Mouse (Mus musculus) gastrocnemius, postnatal 14 days (tissue): ENCODE results near the gene Shisa2. TPM values are rescaled to one million over a fixed set of nuclear protein-coding genes. Genes with fewer than 3 reads are reported as not detected.
"Not testable (repeated sequence)": the region's sequence is repeated elsewhere in the genome, so short reads cannot be mapped to it uniquely, and the experiment has no call there.

Experiments
- DNase-seq: peaks from one replicate; pipeline ENCODE4 v3.0.0; 2021; ENCODE audit warnings: mixed read lengths
- intact Hi-C: fragments of 180-260 bp; cut with DNase I; formaldehyde crosslinking; loops from one replicate; pipeline ENCODE4 v1.15.1; 2025; ENCODE audit warnings: low total_unique reads
- long read RNA-seq, 2 experiments: library from polyadenylated mRNA; stranded (forward); transcript quantifications; one replicate each; pipeline ENCODE4 v2.0.0; 2021
- total RNA-seq, 2 experiments: library from RNA; stranded (reverse); gene quantifications; 2 replicates each; pipeline ENCODE4 v1.2.3; 2021

Gene Shisa2
- total RNA-seq, result 10 to 100 TPM; 47.3 to 50.9 TPM
- long read RNA-seq, experiment 1, transcript Shisa2-201 (2 exons, 3,119 nt), result major isoform, 122 of 136 reads
- long read RNA-seq, experiment 1, partial matches to known transcripts, result 0 of 136 reads
- long read RNA-seq, experiment 1, other reads (novel, unspliced or antisense), result 14 of 136 reads
- long read RNA-seq, experiment 2, transcript Shisa2-201 (2 exons, 3,119 nt), result major isoform, 207 of 218 reads
- long read RNA-seq, experiment 2, partial matches to known transcripts, result 9 of 218 reads
- long read RNA-seq, experiment 2, other reads (novel, unspliced or antisense), result 2 of 218 reads

GRCm38 (mm10) chr14:59625158-59625805 is at the start of gene Shisa2:
Shisa2 (plus strand) TSS chr14:59625308.
- intact Hi-C loops, result loop anchor here (10.0 kb wide), 1 partner anchor 90 kb away; no protein-coding TSS in a partner anchor

GRCm38 (mm10) chr14:59576385-59576784 is 48.7 kb upstream of the Shisa2 start:
- no peak for DNase-seq
- intact Hi-C loops, result no loop called here

More at GRCm38 (mm10) chr14:59625158-59625805, at the start of gene Shisa2:
- DNase-seq, result peak; percentile 83

DNA sequence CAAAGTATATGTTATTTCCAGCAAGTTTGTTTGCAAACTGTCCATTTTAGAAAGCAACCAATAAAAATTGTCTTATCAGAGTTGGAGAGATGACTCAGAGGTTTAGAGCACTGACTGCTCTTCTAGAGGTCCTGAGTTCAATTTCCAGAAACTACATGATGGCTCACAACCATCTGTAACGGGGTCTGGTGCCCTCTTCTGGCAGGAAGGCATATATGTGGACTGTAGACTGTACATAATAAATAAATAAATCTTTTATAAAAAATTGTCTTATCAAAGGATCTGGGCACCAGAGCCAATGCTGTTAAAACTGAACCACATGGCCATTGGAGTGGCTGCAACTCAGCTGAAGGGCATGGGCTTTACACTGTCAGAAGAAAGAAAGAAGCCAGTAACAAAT is 34.5 kb upstream of the Shisa2 start:
- DNase-seq, result no peak
- intact Hi-C loops, result no loop called here

DNA sequence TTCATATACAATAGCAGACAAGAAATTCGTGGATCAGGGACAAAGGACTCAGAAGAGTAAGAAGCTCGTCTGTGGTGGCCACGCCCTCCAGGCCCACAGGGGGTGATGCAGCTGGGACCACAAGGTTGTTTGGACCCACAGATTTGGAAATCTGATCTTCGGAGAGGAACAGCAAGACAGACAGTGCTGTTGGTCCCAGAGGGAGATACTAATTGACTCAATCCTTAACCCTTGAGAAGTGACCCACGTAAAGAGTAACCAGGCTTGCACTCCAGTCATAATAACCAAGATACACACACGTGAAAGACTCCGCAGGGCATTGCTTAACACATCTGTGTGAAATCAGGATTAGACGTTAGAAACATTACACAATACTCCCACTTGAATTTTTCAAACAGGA is 33.2 kb upstream of the Shisa2 start:
- intact Hi-C loops, result no loop called here

DNA sequence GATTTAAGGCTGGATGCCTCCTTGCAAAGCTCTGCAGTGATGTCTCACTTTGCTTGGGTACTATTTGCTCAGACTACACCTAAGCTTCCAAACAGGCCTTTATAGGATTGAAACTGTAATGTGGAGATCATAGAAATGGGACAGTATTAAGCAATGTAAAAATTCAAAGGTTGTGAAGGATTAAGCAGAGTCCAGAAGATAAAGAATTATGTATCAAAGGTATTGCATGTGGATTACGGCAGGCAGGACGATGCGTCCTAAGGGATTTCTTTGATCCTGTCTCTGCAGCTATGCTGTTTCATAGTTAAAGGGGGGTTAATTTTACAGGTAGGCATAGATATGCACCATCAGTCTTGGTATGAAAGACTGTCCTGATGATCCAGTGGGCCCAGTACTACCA is 32.5 kb upstream of the Shisa2 start:
- intact Hi-C loops, result no loop called here

More for the DNA sequence above, 33.2 kb upstream of the Shisa2 start:
- no peak for DNase-seq

DNA sequence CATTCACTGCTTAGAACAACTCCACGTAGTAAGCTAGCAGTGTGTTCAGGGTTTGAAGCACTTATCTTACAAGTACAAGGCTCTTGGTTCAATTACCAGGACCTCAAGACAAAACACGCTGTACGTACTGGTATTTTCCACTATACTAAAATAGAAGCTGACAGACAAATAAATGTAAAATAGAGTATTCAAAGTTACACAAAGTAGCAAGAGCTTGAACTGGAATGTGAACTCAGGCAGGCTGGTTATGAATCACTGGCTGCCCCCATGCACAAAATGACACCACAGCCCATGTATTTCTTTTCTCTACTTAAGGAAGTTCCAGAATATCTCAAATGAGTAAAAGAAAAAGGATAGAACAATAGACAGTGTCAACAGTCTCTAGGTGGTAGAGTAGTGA is 30.1 kb upstream of the Shisa2 start:
- DNase-seq, result no peak
- intact Hi-C loops, result no loop called here

More for the DNA sequence above, 32.5 kb upstream of the Shisa2 start:
- DNase-seq, result no peak

DNA sequence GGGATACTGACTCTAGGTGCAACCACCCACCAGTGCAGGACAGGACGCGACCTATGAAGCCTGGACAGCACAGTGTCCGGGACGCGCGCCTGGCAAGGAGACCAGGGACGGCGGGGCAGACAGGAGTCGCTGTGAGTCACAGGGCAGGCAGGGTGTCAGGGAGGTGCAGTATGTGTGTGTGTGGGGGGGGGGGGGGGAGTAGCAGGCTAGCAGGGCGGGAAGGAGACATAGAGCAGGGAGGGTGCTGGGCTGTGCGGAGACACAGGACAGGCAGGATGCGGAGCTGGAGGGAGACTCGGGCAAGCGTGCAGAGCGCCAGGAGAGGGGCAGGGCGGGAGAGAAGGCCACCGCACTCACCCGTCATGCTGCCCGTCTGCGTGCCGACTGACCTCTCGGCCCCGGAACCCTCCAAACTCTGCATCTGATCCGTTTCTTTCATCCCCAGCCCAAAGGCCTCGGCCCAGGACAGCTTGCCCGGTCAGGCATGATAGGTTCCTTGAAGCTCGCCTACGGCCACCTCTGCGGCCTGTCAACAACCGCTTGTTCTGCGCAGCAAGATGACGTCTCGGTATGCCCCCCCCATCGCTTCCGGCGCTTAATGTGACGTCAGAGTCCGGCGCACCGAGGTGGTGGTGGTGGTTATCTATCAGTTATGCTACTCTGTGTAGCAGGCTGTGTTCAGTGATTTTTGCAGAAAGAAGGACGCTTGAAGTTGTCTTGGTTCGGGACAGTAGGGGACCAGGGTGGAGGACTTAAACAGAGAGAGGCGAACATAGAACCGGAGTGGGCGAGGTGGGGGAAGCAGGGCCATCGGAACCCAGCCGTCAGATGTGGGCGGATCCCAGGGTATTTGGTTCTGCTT is 27.5 kb upstream of the Shisa2 start, which contains the start of gene Cdadc1:
Cdadc1 (minus strand) TSS at position 562 of the 862 bp plus-strand sequence.
- intact Hi-C loops, result no loop called here
- peak; percentile 90 for DNase-seq

DNA sequence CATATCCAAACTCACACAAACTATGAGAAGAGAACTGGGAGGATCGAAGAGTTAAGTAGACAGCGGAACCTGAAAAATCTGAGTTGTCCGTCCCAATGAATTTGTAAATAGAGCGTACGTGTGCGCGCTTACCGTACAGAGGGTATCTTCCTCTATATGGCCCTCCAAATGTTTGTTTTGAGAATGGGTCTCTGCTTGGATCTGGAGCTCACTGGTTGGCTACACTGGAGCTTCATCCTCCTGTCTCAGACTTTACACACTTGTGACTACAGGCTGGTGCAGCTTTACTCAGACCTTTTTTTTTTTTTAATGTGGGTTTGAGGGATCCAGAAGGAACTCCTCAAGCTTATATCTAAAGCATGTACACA is 26.9 kb upstream of the Shisa2 start:
- intact Hi-C loops, result no loop called here

DNA sequence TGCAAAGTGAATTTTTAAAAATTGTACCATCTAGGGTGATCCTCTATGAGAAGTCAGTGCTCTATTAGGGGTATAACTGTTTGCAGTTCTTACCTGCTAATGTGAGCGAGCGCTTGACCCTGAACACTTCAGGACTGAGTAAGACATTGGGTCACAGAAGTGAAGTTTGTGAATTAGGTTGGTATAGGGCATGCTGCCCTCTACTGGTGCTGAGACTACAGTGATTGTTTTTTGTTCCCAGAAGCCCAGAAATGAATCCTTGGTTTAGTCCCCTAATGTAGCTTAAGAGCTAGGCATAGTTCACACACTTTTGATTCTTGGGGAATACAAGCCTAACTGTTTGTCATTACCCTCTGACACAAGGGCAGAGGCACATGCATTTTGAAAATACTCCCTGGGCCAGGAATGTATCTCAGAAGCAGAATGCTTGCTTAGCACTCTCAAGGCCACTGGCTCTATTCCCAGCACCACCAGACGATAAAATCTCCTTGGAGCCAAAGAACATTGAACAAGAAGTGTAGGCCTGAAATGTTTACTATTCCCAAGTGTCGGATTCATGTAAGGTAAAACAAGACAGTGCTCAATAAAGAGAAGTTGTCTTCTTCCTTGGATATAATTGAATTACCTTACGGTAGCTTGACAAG is 21.0 kb upstream of the Shisa2 start:
- DNase-seq, result no peak
- intact Hi-C loops, result no loop called here

More for the DNA sequence above, 26.9 kb upstream of the Shisa2 start:
- no peak for DNase-seq

DNA sequence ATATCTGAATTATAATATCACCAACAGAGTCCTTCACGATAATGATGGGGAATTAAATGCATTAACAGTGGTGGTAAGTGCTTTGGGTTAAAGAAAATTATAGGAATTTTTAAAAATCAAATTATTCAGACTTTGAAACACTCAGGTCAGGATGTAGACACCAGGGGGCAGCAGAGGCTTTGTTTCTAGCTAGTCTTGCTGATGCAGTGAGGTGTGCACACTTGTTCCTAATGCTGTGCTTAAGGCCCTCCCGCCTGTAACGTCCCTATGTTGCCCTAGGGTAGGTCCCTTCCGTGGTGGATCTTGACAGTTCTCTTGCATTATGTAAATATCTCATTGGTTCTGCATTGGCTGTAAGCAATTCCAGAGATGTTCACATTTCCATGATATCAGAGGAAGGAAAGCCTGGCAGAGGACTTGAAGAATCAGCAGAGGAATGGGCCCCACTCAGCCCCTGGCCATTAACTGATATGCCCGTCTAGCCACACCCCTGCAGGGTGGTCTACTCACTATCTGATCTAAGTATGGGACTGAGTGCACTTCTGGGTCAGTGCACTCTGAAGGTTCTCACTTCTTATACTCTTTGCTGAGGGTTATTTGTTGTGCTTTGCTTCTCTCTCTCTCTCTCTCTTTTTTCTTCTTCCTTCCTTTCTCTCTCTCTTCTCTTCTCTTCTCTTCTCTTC is 19.3 kb upstream of the Shisa2 start:
- peak; percentile 65 for DNase-seq
- intact Hi-C loops, result loop anchor here (5.0 kb wide), 1 partner anchor 336 kb away; no protein-coding TSS in a partner anchor

DNA sequence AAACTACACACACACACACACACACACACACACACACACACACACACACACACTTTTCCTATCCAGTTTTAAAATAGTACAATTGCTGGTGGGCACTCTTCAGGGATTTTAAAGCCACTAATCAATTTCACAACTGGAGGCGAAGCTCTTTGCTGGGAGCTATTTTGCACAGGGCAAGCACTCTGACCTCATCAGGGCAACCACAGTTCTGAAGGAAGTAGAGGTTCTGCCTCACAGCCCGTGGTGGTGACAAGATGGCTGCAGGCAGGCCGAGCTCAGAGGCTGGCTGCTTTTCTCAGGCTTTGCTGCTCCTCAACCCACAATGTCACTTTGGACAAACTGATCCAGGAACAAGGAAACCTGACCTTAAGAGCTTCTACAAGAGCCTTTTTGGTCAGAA is 18.1 kb upstream of the Shisa2 start:
- DNase-seq, result no peak
- intact Hi-C loops, result loop anchor here (1.0 to 5.0 kb wide), 2 partner anchors 335 to 407 kb away; no protein-coding TSS in a partner anchor

DNA sequence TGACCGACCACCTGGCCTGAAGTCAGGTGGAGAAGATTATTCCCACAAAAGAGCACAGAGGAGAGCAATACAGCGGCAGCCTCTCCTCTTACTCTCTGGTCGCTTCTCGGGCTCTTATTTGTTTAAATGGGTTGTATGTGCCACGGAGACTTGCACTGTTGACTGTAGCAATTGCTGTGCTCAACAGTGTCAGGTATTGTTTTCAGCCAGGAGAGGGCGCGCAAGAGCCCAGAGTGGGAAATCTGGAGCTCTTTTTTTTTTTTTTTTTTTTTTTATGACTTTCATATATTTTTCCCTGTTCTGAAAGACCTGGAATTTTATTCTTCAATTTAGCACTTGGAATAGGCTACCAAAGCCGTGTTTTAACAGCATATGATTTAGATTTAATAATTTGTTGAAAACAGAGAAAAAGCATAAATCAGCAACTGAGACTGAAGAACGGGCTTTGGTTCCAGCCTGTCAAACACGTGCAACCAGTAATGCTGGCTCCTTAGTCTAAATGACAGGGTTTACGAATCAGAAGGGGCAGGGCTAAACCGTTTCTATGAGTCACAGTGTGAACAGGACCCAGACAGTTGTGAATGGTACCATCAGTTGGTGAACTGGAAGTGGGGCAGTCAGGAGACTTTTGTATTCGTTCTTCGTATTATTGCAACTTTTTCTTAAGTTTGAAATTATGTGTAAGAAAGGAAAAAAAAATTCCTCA is 12.0 kb upstream of the Shisa2 start:
- peak; percentile 70 for DNase-seq
- intact Hi-C loops, result no loop called here

DNA sequence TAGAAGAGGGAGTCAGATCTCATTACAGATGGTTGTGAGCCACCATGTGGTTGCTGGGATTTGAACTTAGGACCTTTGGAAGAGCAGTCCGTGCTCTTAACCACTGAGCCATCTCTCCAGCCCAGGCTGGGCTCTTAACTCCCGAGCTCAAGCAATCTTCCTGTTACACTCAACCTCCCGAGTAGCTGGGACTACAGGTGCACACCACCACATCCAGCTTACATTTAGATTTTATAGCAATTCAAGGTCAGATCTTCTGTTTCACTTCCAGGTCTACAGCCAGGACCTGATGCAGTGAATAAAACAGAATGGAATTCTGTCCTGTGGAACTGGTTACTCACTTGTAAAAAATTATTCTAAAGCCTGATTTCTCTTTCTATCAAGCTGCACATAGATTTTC is 11.0 kb upstream of the Shisa2 start:
- intact Hi-C loops, DNase-seq: not testable (repeated sequence)

DNA sequence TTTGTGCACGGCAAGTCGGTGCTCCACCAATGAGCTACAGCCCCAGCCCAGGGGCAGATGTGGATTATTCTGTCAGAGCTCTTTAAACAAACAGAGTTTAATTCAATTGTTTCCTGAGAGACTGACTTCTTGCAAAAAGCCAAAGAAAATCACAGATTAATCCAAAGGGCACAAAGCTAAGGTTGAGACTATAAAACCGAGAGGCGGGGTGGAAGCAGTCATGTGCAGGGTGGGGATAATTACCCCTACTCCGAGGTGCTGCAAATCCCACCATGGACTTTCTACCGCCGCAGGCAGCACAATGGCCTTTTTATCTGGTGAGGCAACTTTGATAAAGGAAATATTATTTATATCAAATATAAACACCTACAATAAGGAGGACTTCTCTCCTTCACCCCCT is 8.3 kb upstream of the Shisa2 start:
- intact Hi-C loops, result no loop called here
- no peak for DNase-seq

- no peak for DNase-seq
- intact Hi-C loops, result loop anchor here (10.0 kb wide), 1 partner anchor 90 kb away; no protein-coding TSS in a partner anchor
Measured at GRCm38 (mm10) chr14:59624326-59624885, 702 bp upstream of the Shisa2 start.

DNA sequence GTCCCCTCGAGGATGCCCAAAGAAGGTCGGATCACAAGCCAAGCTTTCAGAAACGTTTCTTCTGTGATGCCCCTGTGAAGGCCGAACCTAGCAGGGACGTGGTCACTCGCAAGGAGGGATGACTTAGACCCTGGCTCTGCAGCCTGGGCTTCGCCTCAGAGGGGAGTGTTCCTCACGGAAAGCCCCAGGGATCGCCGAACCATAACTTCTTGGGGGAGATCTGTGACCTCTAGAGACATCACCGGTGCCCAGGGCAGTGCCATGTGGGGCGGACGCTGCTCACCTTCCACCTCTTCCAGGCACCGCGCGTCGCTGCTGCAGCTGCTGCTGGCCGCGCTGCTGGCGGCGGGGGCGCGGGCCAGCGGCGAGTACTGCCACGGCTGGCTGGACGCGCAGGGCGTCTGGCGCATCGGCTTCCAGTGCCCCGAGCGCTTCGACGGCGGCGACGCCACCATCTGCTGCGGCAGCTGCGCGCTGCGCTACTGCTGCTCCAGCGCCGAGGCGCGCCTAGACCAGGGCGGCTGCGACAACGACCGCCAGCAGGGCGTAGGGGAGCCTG is 777 bp downstream of the Shisa2 start:
- intact Hi-C loops, result loop anchor here (10.0 kb wide), 1 partner anchor 89 kb away; no protein-coding TSS in a partner anchor
- peak; percentile 72 for DNase-seq

DNA sequence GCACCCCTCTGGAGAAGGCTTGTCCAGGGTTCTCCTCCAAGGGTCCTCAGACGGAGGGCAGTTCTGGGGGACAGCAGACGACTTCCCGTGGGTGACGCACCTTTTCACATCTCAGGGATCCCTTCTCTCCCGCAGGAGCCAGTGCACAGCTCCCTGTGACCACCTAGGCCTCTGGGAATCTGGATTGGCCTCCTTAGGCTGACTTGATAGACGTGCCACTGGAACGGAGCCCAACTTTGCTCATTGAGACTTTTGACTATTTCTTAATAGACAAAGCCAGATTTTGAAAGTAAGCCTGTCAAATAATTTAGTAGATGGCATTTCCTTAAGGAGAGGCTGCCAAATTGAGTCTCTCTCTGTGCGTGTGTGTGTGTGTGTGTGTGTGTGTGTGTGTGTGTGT is 1.6 kb downstream of the Shisa2 start:
- DNase-seq, result peak; percentile 33
- intact Hi-C loops, result loop anchor here (10.0 kb wide), 1 partner anchor 88 kb away; no protein-coding TSS in a partner anchor
